Mouse (Mus musculus) cerebellum, adult 9-10 months (tissue): Measurements from ENCODE around the gene Slc25a14.

Experiments used
- DNase-seq: peaks from one replicate; pipeline ENCODE4 v3.0.0; 2022

The Slc25a14 gene

GRCm38 (mm10) chrX:48623379-48624053, at the start of gene Slc25a14:
Slc25a14 (plus strand) TSS chrX:48623413.
- DNase-seq = peak; percentile 78

- DNase-seq = no peak
Observed at GRCm38 (mm10) chrX:48583332-48583731, 39.9 kb upstream of the Slc25a14 start.

GRCm38 (mm10) chrX:48593721-48594098, 29.5 kb upstream of the Slc25a14 start:
- peak; percentile 11 for DNase-seq

DNA sequence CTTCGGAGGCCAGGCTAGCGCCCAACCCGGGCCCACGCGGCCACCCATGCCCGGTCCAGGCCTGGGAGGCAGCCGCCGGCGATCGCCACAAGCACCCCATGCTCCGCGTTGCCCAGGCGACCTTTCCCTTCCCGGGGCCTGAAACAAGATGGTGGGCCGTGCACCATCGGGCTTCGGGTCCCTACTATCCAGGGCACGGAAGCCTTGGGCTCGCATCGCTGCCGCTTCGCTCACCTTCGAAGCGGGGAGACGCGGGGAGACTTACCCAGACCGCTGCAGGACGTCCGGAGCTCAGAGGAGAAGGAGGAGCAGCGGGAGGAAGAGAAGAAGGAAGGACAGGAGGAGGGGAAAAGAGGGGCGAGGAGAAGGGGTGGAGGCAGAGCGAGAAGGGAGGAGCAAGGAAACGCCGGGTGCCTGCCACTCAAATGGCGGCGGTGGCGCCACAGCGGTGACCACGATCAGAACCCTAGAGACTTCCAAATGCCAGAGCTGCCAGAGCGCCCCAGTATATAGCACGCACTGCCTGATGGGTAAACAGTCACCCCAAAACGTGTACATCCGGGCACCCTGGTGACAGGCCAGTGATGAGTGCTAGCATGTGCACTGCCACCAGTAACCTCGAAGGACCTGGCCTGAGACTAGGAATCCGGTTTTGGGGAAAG, 29.0 kb upstream of the Slc25a14 start, which contains the start of gene Zfp280c:
Gene Zfp280c, minus strand, starts transcription at position 406 of the 662 bp plus-strand sequence.
- peak; percentile 78 for DNase-seq

- no peak for DNase-seq
Observed at GRCm38 (mm10) chrX:48596053-48596452, 27.2 kb upstream of the Slc25a14 start.

DNA sequence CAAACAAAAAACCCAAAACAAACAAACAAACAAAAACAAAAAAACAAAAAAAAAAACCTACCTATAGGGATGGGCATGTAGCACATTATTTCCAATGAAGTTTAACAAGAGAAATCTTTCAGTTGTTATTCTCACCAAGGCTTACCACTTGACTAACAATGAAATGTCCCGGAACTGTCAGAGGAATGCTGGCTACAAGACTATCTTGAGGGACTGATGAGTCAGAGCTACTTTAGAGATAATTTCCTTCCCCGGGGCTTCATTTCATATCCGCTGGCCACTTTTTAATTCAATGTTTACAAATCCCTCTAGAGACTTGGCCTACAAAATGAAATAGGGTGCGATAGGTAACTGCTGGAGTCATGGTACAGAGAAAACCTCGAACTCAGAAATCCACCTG, 26.3 kb upstream of the Slc25a14 start:
- no peak for DNase-seq

- DNase-seq = no peak
Observed at GRCm38 (mm10) chrX:48604872-48605271, 18.3 kb upstream of the Slc25a14 start.

- no peak for DNase-seq
Observed at GRCm38 (mm10) chrX:48623049-48623378, 199 bp upstream of the Slc25a14 start.

GRCm38 (mm10) chrX:48624054-48624420, 824 bp downstream of the Slc25a14 start:
- DNase-seq = no peak

GRCm38 (mm10) chrX:48637032-48637431, 13.8 kb downstream of the Slc25a14 start:
- DNase-seq = no peak

- peak; percentile 61 for DNase-seq
Observed at GRCm38 (mm10) chrX:48644122-48644521, 20.9 kb downstream of the Slc25a14 start.

DNA sequence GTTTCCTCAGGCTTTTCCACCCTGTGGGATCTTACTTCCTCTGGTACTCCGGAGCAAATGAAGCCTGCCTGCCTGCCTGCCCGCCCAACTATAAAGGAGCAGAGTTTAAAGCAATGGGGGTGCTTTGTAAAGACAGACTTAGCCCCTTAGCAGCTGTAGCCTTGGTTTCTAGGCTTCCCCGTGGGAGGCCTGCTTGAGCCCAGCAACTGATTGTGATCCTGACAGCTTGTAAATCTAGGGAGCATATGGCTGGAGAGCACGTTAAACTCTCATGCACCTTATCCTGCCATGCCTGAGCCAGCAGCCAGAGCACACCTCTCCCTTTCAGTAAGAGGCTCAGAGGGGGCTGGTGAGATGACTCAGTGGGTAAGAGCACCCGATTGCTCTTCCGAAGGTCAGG, 43.6 kb downstream of the Slc25a14 start:
- no peak for DNase-seq

DNA sequence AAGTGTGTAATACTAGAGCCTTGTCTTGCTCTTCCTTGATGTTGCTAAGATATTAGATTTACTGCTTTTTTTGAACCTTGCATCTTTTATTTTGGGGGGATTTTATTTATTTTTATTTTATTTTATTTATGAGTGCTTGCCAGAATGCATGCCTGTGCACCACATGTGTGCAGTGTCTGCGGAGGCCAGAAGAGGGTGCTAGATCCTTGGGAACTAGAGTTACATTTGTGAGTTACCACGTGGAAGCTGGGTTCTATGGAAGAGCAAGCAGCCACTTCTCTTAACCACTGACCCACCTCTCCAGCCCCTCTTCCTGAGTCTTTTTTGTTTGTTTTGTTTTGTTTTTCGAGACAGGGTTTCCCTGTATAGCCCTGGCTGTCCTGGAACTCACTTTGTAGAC, 46.4 kb downstream of the Slc25a14 start:
- DNase-seq = no peak

GRCm38 (mm10) chrX:48671714-48672113, 48.5 kb downstream of the Slc25a14 start:
- no peak for DNase-seq

- no peak for DNase-seq
Observed at GRCm38 (mm10) chrX:48674171-48674570, 51.0 kb downstream of the Slc25a14 start, which contains the start of gene Gpr119. Gpr119 (minus strand) TSS chrX:48674478.

DNA sequence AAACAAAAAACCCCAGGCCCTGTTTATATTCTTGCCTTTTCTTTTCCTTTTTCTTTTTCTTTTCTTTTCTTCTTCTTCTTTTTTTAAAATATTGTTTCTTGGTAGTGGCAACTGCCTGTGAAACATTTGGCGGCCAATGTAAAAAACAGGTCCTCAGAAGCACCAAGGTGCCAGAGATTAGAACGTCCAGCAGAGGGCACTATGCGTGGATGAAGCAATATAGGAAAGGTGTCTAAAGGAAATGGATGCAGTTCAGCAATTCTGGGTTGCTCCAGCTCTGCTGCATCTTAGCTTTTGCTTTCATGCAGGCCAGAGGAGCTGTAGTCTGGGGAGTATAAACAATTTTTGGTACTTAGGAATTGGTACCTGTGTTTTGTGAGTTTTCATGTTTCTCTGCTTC, 60.2 kb downstream of the Slc25a14 start:
- DNase-seq = peak; percentile 49

DNA sequence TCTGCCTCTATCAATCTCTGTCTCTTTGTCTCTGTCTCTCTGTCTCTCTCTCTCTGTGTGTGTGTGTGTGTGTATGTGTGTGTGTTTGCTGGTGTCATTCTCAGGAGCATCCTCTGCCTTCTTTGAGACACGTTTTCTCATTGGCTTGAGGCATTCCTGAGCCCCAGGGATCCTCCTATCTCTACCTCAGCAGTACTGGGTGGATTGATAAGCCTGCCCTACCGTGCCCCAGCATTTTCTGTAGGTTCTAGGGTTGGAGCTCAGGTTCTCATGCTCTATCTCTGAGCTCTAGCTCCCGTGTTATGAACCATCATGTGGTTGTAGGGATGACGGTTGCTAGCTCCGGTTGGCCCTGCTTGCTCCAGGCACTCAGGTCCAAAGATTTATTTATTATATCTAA, 60.6 kb downstream of the Slc25a14 start:
- no peak for DNase-seq

GRCm38 (mm10) chrX:48694460-48694859, 71.2 kb downstream of the Slc25a14 start:
- DNase-seq = no peak

DNA sequence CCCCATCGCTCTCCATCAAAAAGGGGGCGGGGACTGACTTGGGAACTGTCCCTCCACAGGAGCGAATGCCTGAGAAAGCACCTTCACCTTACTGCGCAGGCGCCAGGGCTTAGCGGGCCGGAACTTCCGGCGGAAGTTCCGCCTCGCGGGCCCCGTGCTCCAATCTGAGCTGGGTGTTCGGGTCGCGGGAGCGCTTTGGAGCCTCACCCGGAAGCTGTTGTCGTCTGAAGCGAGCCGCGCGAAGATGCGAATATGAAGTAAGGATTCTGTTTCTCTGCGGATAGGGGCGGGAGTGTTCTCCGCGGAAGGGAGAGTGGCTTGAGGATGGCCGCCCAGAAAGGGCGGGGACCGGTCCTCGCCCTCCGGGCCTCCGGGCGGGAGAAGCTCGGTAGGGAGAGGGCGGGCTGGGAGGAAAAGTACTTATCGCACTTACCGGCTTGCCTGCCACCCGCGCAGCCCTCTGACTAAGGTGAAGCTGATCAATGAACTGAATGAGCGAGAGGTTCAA, 71.7 kb downstream of the Slc25a14 start, which contains the start of gene Rbmx2:
Gene Rbmx2, plus strand, starts transcription at position 141 of the 508 bp plus-strand sequence.
- DNase-seq = peak; percentile 92

GRCm38 (mm10) chrX:48709701-48710100, 86.5 kb downstream of the Slc25a14 start:
- no peak for DNase-seq
